Mouse (Mus musculus) liver, adult 2 months (tissue): ENCODE measurements around the gene Mst1.

Experiments used
- CTCF ChIP-seq: fragments of 200-500 bp; IDR thresholded peaks from 2 replicates; pipeline ENCODE4 v1.5.1; 2011; ENCODE audit warnings: low read depth, low read length, control low read depth
- POLR2A ChIP-seq: fragments of 200-500 bp; IDR thresholded peaks from 2 replicates; pipeline ENCODE4 v1.6.1; 2011; ENCODE audit warnings: low read length, control low read depth; ENCODE audit not compliant: insufficient read depth; ENCODE audit errors: extremely low read depth

DNA sequence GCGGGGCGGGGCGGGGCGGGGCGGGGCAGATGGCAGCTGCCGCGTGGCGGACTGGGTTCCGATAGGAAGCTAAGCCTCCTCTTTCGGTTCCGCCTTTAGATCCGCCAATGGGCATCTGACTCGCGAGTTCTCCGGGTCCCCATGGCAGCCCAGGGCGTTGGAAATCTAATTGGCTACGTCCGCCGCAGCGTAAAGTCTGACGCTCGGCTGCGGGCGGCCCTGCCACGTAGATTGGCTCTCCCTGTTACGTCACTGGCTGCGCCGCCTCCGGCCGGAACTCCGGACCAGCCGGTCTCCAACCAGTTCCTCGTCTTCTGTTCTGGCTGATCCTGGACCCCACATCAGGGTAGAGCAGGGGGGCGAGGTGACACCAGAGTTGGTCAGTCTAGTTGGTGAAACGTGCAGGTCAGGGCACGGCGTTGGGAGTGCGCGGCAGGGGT, 31.2 kb upstream of the Mst1 start, which contains the start of gene Gmppb:
- TF ChIP-seq CTCF: no peak
- TF ChIP-seq POLR2A: peak; percentile 79
